Mouse (Mus musculus): ENCODE data around the gene Tenm2. TPM values are rescaled to one million over a fixed set of nuclear protein-coding genes. Genes with fewer than 3 reads are reported as not detected.

Tenm2 gene
- polyA plus RNA-seq, 1 experiment = 0.61 TPM

DNA sequence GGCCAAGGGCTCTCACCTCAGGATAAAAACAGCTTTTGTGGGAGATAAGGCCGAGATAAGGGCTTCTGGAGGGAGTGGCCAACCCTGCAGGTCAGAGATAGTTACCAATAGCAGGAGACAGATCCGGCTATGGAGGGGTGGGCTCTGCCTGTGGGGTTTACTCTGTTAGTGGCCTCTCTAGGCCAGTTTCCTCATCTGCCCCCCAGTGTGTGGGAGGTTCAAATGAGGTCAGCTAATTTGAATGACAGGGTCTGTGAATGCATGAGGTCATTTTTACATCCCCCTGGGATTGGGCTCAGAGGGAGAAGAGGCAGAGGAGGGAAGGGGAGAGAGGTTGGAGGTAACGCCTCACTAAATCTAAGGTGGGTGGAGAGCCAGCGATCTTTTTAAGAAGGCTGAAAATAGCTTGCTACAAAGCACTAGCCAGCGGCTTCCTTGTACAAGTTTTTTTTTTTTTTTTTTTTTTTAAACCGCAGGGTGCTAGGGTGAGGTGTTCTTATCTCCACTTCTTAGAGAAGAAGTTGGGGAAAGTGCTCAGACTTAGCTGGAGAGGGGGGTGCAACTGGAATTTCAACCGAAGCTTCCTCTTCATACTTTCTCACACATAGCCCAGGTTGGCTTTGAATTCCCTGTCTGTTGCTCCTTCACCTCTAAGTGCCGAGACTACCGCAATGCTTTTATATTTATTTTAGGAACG lies 1235.0 kb downstream of the Tenm2 start:
- Histone ChIP-seq H3K4me1 (ENCODE audit: control insufficient read depth, insufficient read depth, low read length) (no peaks in the 10 kb centered on the region), H3K27me3 (replicated peaks; ENCODE audit: control insufficient read depth, insufficient read depth, low read length) (no peaks in the 10 kb centered on the region), H3K4me3 (ENCODE audit: insufficient read depth, low read depth, low read length) (0 out of 2 replicates have a peak overlapping the region, but pooled peaks have one; percentile 10), H3K36me3 (ENCODE audit: control insufficient read depth, insufficient read depth, low read length) (no peaks in the 10 kb centered on the region), H3K27ac (ENCODE audit: insufficient read depth, low read depth, low read length) (no peak overlapping the region)
- no peak for DNase-seq
- 20% methylated on average over 10 of the region's 10 CpGs for WGBS
- TF ChIP-seq CTCF (conservative IDR thresholded peaks at IDR 0.05; ENCODE audit: insufficient read depth, insufficient read length, low read depth, low read length) (no peak), POLR2A (IDR thresholded peaks at IDR 0.05; ENCODE audit: low read depth, low read length) (no peak)

DNA sequence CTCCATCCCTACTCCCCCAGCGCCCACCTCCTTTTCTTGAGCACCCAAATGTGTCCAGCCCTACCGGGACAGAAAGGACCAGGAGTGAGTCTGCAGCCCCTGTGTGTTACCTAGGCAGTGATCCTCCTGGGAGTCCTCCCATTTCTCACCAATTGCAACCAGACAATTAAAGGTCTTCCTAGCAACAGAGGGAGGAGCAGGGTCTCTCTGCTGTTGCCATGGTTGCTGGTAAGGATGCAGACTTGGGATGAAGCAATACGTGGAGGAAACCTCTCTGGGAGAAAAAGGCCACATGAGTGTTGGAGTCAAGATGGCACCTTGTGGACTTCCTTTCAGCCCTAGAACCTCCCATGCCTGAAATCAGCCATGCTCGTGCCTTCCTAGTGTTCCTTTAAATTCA lies 1235.7 kb downstream of the Tenm2 start:
- Histone ChIP-seq H3K36me3 (ENCODE audit: control insufficient read depth, insufficient read depth, low read length) (no peaks in the 10 kb centered on the region), H3K4me1 (ENCODE audit: control insufficient read depth, insufficient read depth, low read length) (no peaks in the 10 kb centered on the region), H3K27ac (ENCODE audit: insufficient read depth, low read depth, low read length) (no peak overlapping the region), H3K27me3 (replicated peaks; ENCODE audit: control insufficient read depth, insufficient read depth, low read length) (no peaks in the 10 kb centered on the region), H3K4me3 (ENCODE audit: insufficient read depth, low read depth, low read length) (no peak overlapping the region)
- no peak for DNase-seq
- 58% methylated on average over 4 of the region's 4 CpGs for WGBS
- no peak for TF ChIP-seq CTCF (conservative IDR thresholded peaks at IDR 0.05; ENCODE audit: insufficient read depth, insufficient read length, low read depth, low read length)
- no peak for TF ChIP-seq POLR2A (IDR thresholded peaks at IDR 0.05; ENCODE audit: low read depth, low read length)

DNA sequence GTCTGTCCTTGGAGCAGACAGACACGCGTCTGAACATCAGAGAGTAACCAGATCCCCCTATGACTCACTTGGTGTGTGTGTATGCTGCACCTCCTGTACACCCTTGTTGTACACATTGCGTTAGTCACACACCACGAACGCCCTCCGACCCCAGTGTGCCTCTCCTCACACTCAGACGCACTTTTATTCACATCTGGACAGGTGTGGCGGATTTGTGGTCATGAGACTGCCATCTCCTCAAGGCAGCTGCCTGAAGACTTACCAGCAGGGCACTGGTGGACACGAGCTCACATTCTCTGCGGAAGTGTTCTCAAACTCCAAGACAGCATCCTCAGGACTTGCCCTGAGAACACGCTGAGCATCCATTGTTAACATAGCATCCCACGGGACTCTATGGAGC lies 1237.7 kb downstream of the Tenm2 start:
- Histone ChIP-seq H3K27me3 (replicated peaks; ENCODE audit: control insufficient read depth, insufficient read depth, low read length) (no peaks in the 10 kb centered on the region), H3K36me3 (ENCODE audit: control insufficient read depth, insufficient read depth, low read length) (no peaks in the 10 kb centered on the region), H3K27ac (ENCODE audit: insufficient read depth, low read depth, low read length) (no peak overlapping the region), H3K4me1 (ENCODE audit: control insufficient read depth, insufficient read depth, low read length) (no peaks in the 10 kb centered on the region), H3K4me3 (ENCODE audit: insufficient read depth, low read depth, low read length) (no peak overlapping the region)
- WGBS = 71% methylated on average over 12 of the region's 12 CpGs
- DNase-seq = no peak
- no peak for TF ChIP-seq CTCF (conservative IDR thresholded peaks at IDR 0.05; ENCODE audit: insufficient read depth, insufficient read length, low read depth, low read length)
- no peak for TF ChIP-seq POLR2A (IDR thresholded peaks at IDR 0.05; ENCODE audit: low read depth, low read length)

DNA sequence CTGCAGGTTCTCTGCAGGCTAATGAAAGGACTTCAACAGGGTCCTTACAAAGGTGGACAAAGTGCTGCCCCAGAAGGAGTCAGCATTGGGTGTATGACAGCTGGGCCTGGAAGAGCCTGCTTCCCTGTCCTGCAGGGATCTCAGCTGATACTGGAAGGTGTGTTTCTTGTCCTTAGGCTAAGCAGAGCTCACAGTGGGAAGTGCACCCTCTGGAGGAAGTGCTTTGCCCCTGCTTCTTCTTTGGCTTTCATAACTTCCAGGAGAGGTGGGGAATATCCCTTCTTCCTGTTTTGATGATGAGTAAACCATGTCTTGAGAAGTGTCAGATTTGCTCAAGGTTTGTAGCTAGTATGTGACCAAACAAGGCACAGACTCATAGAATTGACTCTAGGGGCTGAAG lies 1240.5 kb downstream of the Tenm2 start:
- DNase-seq = peak; percentile 20
- no peak overlapping the region for H3K4me3 ChIP-seq (ENCODE audit: insufficient read depth, low read depth, low read length)
- H3K27ac ChIP-seq (ENCODE audit: insufficient read depth, low read depth, low read length) = no peak overlapping the region
- TF ChIP-seq CTCF (conservative IDR thresholded peaks at IDR 0.05; ENCODE audit: insufficient read depth, insufficient read length, low read depth, low read length) (peak; percentile 55), POLR2A (IDR thresholded peaks at IDR 0.05; ENCODE audit: low read depth, low read length) (no peak)
- H3K36me3 ChIP-seq (ENCODE audit: control insufficient read depth, insufficient read depth, low read length) = no peaks in the 10 kb centered on the region
- no peaks in the 10 kb centered on the region for H3K4me1 ChIP-seq (ENCODE audit: control insufficient read depth, insufficient read depth, low read length)
- H3K27me3 ChIP-seq (replicated peaks; ENCODE audit: control insufficient read depth, insufficient read depth, low read length) = no peaks in the 10 kb centered on the region

DNA sequence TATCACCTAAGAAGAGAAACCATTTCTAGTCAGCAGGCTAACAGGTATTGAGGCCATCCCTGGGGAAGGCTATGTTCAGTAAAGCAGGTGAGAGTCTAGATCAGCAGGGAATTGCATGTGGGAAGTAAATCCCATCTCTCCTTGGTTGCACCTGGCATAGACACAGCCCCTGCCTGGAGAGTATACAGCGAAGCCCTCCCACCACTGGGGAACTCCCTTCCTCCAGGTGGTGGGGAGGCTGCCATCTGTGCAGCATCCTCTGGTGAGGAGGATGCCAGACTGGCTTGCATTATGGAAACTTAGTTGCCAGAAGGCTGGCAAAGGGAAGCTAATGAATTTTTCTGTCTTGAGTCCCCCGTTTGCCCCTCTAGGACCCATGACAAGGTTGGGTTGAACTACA lies 1243.9 kb downstream of the Tenm2 start:
- no peak for DNase-seq
- Histone ChIP-seq H3K4me1 (ENCODE audit: control insufficient read depth, insufficient read depth, low read length) (no peaks in the 10 kb centered on the region), H3K27me3 (replicated peaks; ENCODE audit: control insufficient read depth, insufficient read depth, low read length) (no peaks in the 10 kb centered on the region), H3K27ac (ENCODE audit: insufficient read depth, low read depth, low read length) (no peak overlapping the region), H3K4me3 (ENCODE audit: insufficient read depth, low read depth, low read length) (no peak overlapping the region), H3K36me3 (ENCODE audit: control insufficient read depth, insufficient read depth, low read length) (no peaks in the 10 kb centered on the region)
- no peak for TF ChIP-seq CTCF (conservative IDR thresholded peaks at IDR 0.05; ENCODE audit: insufficient read depth, insufficient read length, low read depth, low read length)
- no peak for TF ChIP-seq POLR2A (IDR thresholded peaks at IDR 0.05; ENCODE audit: low read depth, low read length)
- 88% methylated on average over 2 of the region's 2 CpGs for WGBS

DNA sequence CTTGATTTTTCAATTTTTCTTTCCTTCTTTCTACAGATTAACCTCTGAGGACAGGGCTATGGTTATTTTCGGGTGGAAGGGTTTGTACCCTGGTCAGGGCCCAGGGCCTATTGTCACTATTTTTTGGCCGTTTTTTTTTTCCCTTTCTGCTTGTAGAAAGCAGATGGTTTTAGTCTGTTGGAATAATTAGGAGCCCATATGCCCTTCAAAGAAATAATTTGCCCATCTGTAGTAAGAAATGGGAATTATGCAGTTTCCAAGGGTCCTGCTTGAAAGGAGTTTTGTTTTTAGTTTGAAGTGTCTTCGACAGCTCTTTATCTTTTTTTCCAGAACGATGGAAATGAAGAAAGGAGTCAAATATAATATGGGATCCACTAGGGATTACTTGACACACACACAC lies 1245.8 kb downstream of the Tenm2 start:
- no peaks in the 10 kb centered on the region for H3K27me3 ChIP-seq (replicated peaks; ENCODE audit: control insufficient read depth, insufficient read depth, low read length)
- H3K4me3 ChIP-seq (ENCODE audit: insufficient read depth, low read depth, low read length) = no peak overlapping the region
- 75% methylated on average over 4 of the region's 4 CpGs for WGBS
- H3K36me3 ChIP-seq (ENCODE audit: control insufficient read depth, insufficient read depth, low read length) = no peaks in the 10 kb centered on the region
- TF ChIP-seq CTCF (conservative IDR thresholded peaks at IDR 0.05; ENCODE audit: insufficient read depth, insufficient read length, low read depth, low read length) (no peak), POLR2A (IDR thresholded peaks at IDR 0.05; ENCODE audit: low read depth, low read length) (no peak)
- no peak overlapping the region for H3K27ac ChIP-seq (ENCODE audit: insufficient read depth, low read depth, low read length)
- no peaks in the 10 kb centered on the region for H3K4me1 ChIP-seq (ENCODE audit: control insufficient read depth, insufficient read depth, low read length)
- no peak for DNase-seq

DNA sequence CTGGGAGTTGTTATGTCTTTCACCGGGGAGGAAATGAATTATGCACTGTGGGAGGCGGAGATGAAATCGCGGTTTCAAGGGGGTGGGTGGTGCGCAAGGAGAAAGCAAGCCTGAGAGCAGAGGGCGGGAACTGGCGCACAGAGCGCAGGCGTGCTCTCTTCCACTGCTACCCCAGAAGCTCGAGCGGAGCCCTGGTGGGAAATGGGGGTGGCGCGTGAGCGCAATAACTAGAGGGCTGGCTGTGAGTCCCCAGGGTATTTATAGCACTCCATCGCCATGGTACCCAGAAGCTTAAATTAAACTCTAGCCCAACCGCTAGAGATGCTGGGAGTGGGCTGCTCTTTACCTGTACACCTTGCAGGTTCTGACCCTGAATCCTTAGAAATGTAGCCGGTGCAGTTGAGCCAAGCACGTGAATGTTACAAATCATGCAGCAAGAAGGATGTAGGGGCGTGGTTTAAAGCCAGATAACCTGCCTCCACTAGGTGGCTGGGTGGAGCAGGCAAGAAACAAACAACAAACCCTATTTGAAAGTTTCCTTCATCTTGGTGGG lies 1249.8 kb downstream of the Tenm2 start:
- no peaks in the 10 kb centered on the region for H3K36me3 ChIP-seq (ENCODE audit: control insufficient read depth, insufficient read depth, low read length)
- no peak overlapping the region for H3K27ac ChIP-seq (ENCODE audit: insufficient read depth, low read depth, low read length)
- TF ChIP-seq CTCF (conservative IDR thresholded peaks at IDR 0.05; ENCODE audit: insufficient read depth, insufficient read length, low read depth, low read length) = peak; percentile 48; the same call in 1 of the 2 replicates
- no peak for TF ChIP-seq POLR2A (IDR thresholded peaks at IDR 0.05; ENCODE audit: low read depth, low read length)
- 2% methylated on average over 19 of the region's 19 CpGs for WGBS
- no peaks in the 10 kb centered on the region for H3K27me3 ChIP-seq (replicated peaks; ENCODE audit: control insufficient read depth, insufficient read depth, low read length)
- H3K4me1 ChIP-seq (ENCODE audit: control insufficient read depth, insufficient read depth, low read length) = no peaks in the 10 kb centered on the region; the same call in 1 of the 2 replicates
- peak; percentile 61 for DNase-seq
- no peak overlapping the region for H3K4me3 ChIP-seq (ENCODE audit: insufficient read depth, low read depth, low read length)

Measured in kidney, adult 2 months (tissue).